ENCODE assay signal across 8 mouse cellular contexts in the genomic region with DNA sequence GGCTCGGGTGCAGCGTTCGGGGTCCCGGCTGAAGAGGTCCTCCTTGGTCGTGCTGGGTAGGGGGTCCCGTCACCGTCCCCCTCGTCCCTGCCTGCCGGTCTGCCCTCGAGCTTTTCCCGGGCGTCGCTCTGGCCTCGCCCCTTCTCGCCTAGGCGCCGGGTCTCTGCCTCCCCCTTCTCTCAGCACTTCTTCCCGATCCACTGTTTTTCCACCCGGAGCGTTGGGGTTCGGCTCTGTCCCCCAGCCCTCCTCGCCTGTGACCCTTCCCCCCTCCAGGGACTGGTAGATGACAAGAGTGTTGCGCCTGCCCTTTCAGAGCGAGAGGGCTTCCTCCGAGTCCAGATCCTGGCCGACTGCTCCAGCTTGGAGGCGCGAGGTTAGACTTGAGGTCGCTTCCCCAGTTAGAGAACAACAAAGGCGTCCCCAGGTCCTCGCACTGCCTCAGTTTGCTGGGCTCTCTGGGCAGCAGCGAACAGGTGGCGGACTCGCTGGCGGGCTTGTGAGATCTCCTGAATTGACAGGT. TPM values are rescaled to one million over a fixed set of nuclear protein-coding genes. Genes with fewer than 3 reads are reported as not detected.
A peak's percentile ranks its signal among the peaks of the same experiment; 100 is the strongest.
DNase-seq lines count a peak whose midpoint lies in the region; ATAC-seq and TF ChIP-seq lines count a peak whose summit lies in the region.

No protein-coding gene starts in this region.

- no peak for TF ChIP-seq CTCF in bone marrow macrophage, adult 2 months (IDR thresholded peaks at IDR 0.05; ENCODE audit: low read depth, low read length)

- no peaks in the 10 kb centered on the region for H3K27me3 ChIP-seq in midbrain, embryonic 11.5 days (ENCODE audit: control insufficient read depth, insufficient read depth, low read length)

- H3K27ac ChIP-seq in bone marrow macrophage, adult 2 months (ENCODE audit: insufficient read depth, low read depth, low read length) = peak overlapping the region; percentile 62
- H3K27ac ChIP-seq in midbrain, embryonic 11.5 days (ENCODE audit: low read depth, low read length) = peak overlapping the region; percentile 65

- H3K9me3 ChIP-seq in midbrain, embryonic 11.5 days (ENCODE audit: control insufficient read depth, low read length) = no peaks in the 10 kb centered on the region

- peak overlapping the region; percentile 85 for H3K9ac ChIP-seq in midbrain, embryonic 11.5 days (ENCODE audit: low read length)

- peak; percentile 43 for ATAC-seq in erythroid progenitor cell, adult 5-6 weeks (replicated peaks; ENCODE audit: low FRiP score, poor library complexity, severe bottlenecking)
- no peak; the same call in 1 of the 2 replicates for ATAC-seq in midbrain, embryonic 11.5 days (ENCODE audit: low FRiP score)

- WGBS in midbrain, embryonic 11.5 days = under 1% methylated on average over 35 of the region's 35 CpGs

- DNase-seq in ovary, postnatal 10 days (ENCODE audit: low spot score) = peak; percentile 5
- no peak for DNase-seq in ovary, postnatal 14 days (ENCODE audit: low spot score)
- peak; percentile 13 to 59 for DNase-seq in kidney, postnatal 25 days
- no peak for DNase-seq in midbrain, embryonic 11.5 days (ENCODE audit: low spot score, missing footprints)
- no peak for DNase-seq in thymus, postnatal 36 days
- DNase-seq in cerebellum, postnatal 10 days = no peak

- peaks cover 23% of the 10 kb centered on the region for H3K4me1 ChIP-seq in bone marrow macrophage, adult 2 months (ENCODE audit: control insufficient read depth, insufficient read depth, low read length)
- peaks cover 4% of the 10 kb centered on the region; the same call in 1 of the 2 replicates for H3K4me1 ChIP-seq in midbrain, embryonic 11.5 days (ENCODE audit: control insufficient read depth, insufficient read depth, low read length)

- no peak for TF ChIP-seq POLR2A in bone marrow macrophage, adult 2 months (IDR thresholded peaks at IDR 0.05; ENCODE audit: borderline replicate concordance, low read depth, low read length)

- no peaks in the 10 kb centered on the region for H3K36me3 ChIP-seq in midbrain, embryonic 11.5 days (ENCODE audit: control insufficient read depth, insufficient read depth, low read length)

- peak overlapping the region; percentile 79 for H3K4me3 ChIP-seq in bone marrow macrophage, adult 2 months (ENCODE audit: insufficient read depth, low read length)
- peak overlapping the region; percentile 95 for H3K4me3 ChIP-seq in midbrain, embryonic 11.5 days (ENCODE audit: low read depth, low read length)

- peak overlapping the region; percentile 91 for H3K4me2 ChIP-seq in midbrain, embryonic 11.5 days

RNA-seq across cellular contexts. Expression of a gene that starts 0.5 kb away (rescaled TPM):
- 37.9 and 42.5 TPM in 2 replicates for polyA plus RNA-seq in bone marrow macrophage, adult 2 months (2012; ENCODE audit: insufficient read depth, insufficient read length, missing spikeins)
- 34.2 and 43.6 TPM in 2 replicates for total RNA-seq in erythroid progenitor cell, adult 5-6 weeks (2015; ENCODE audit: low replicate concordance)
- 15.0 and 28.9 TPM in 2 replicates for total RNA-seq in erythroid progenitor cell, adult 5-6 weeks (2017; ENCODE audit: low replicate concordance)
- 26.4 and 26.8 TPM in 2 replicates for polyA plus RNA-seq in midbrain, embryonic 11.5 days (2014; fragmentation: Nextera tagmentation; extraction: Ambion mirVana)

Comparison
In these comparisons a context has a peak if more than half of its experiments do, and no peak if none do; other contexts are left out.
1. DNase-seq: peak in ovary, postnatal 10 days (single experiment) and kidney, postnatal 25 days (2 of 2); none in ovary, postnatal 14 days (single experiment), midbrain, embryonic 11.5 days (single experiment), thymus, postnatal 36 days (0 of 2) and cerebellum, postnatal 10 days (0 of 2).